Mouse (Mus musculus) heart, embryonic 11.5 days (tissue): Measurements from ENCODE around the gene Kpna2. TPM values are rescaled to one million over a fixed set of nuclear protein-coding genes. Genes with fewer than 3 reads are reported as not detected.

Experiments used
- ATAC-seq: fragments of 200-750 bp; cut with Nextera tagmentation; replicated peaks from 2 replicates; pipeline ENCODE4 v1.8.0; 2017; ENCODE audit warnings: moderate library complexity; ENCODE audit not compliant: insufficient number of reproducible peaks, low FRiP score, low TSS enrichment
- H3K27ac ChIP-seq: fragments of 300-500 bp; sonication (generic); 2 replicates; pipeline ENCODE4 v1.5.1; 2014; ENCODE audit warnings: mild to moderate bottlenecking, low read depth, low read length
- H3K27me3 ChIP-seq: fragments of 300-500 bp; sonication (generic); 2 replicates; pipeline ENCODE4 v1.6.1; 2014; ENCODE audit warnings: mild to moderate bottlenecking, low read length, mixed read lengths; ENCODE audit not compliant: control insufficient read depth, insufficient read depth
- H3K36me3 ChIP-seq: fragments of 300-500 bp; sonication (generic); 2 replicates; pipeline ENCODE4 v1.6.1; 2014; ENCODE audit warnings: mild to moderate bottlenecking, low read length, moderate library complexity, mixed read lengths; ENCODE audit not compliant: control insufficient read depth, insufficient read depth
- H3K4me1 ChIP-seq: fragments of 300-500 bp; sonication (generic); 2 replicates; pipeline ENCODE4 v1.6.1; 2014; ENCODE audit warnings: low read length; ENCODE audit not compliant: control insufficient read depth, insufficient read depth
- H3K4me2 ChIP-seq: fragments of 300-500 bp; sonication (generic); 2 replicates; pipeline ENCODE4 v1.6.1; 2014; ENCODE audit warnings: mild to moderate bottlenecking, moderate library complexity
- H3K4me3 ChIP-seq: fragments of 300-500 bp; sonication (generic); 2 replicates; pipeline ENCODE4 v1.5.1; 2014; ENCODE audit warnings: low read depth, low read length
- H3K9ac ChIP-seq: fragments of 300-500 bp; sonication (generic); 2 replicates; pipeline ENCODE4 v1.6.1; 2014; ENCODE audit warnings: mild to moderate bottlenecking, low read depth, low read length, moderate library complexity
- H3K9me3 ChIP-seq: fragments of 300-500 bp; sonication (generic); replicated peaks from 2 replicates; pipeline ENCODE4 v1.6.1; 2016; ENCODE audit warnings: low read length; ENCODE audit not compliant: control insufficient read depth
- WGBS: fragments of 180-500 bp; shearing (Covaris S2); extraction: QIAGEN DNeasy Blood & Tissue Kit; methylation state at CpG from one replicate; pipeline ENCODE4 v1.1.7; 2014; ENCODE audit not compliant: insufficient replicate concordance; 5-methylcytosine and 5-hydroxymethylcytosine counted together
- polyA plus RNA-seq: library from polyadenylated mRNA; unstranded; fragments of >200 nt; fragmentation: Nextera tagmentation; extraction: Ambion mirVana; gene quantifications from 2 replicates; pipeline ENCODE4 v1.2.1, GENCODE M21; 2014

Kpna2 gene
- 342 and 382 TPM in 2 replicates for polyA plus RNA-seq

DNA sequence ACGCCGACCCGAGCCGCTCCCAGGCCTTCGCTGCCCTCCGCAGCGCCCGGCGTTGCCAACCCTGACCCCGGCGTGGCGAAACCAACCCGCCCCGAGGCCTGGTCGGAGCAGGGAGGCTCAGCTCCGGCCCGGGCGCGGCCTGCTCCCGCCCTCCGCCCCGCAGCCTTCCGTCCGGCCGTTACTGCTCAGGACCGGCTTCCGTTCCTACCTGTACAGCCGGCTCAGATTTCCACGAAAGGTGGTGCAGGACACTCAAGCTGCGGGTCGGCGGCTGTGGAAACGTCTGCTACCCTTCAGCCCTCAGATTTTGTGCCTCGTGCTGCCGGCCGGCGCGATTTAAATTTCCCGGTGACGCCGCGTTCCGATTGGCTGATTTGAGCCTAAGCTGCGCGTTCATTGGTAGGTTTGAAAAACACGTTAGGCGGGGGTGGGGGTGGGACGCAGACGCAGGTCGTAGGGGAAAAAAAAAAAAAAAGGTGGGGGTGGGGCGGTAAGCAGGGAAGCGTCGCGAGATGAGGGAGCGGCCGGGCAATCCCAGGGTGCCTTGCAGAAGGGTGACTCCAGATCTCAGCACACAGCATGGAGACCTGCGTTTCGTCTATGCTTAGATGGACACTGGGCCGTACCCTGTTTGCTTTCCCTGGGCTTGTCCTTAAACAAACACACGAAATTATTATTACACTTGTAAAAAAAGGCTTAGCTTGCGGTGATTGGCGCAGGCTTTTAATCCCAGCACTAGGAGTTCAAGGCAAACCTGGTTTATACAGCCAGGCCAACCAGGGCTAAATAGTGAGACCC is at the start of gene Kpna2:
TSS of gene Kpna2 (minus strand) at position 391 of the 798 bp plus-strand sequence.
- Histone ChIP-seq H3K4me2 (peak within 1 kb of the TSS; percentile 74), H3K27me3 (no peaks in the 10 kb centered on the region), H3K9ac (peak within 1 kb of the TSS; percentile 98), H3K9me3 (no peaks in the 10 kb centered on the region), H3K4me3 (peak within 1 kb of the TSS; percentile 98), H3K36me3 (peaks cover 10% of the 10 kb centered on the region), H3K4me1 (peaks cover 7% of the 10 kb centered on the region), H3K27ac (peak within 1 kb of the TSS; percentile 93)
- peak; percentile 87 for ATAC-seq
- under 1% methylated on average over 49 of the region's 62 CpGs for WGBS

DNA sequence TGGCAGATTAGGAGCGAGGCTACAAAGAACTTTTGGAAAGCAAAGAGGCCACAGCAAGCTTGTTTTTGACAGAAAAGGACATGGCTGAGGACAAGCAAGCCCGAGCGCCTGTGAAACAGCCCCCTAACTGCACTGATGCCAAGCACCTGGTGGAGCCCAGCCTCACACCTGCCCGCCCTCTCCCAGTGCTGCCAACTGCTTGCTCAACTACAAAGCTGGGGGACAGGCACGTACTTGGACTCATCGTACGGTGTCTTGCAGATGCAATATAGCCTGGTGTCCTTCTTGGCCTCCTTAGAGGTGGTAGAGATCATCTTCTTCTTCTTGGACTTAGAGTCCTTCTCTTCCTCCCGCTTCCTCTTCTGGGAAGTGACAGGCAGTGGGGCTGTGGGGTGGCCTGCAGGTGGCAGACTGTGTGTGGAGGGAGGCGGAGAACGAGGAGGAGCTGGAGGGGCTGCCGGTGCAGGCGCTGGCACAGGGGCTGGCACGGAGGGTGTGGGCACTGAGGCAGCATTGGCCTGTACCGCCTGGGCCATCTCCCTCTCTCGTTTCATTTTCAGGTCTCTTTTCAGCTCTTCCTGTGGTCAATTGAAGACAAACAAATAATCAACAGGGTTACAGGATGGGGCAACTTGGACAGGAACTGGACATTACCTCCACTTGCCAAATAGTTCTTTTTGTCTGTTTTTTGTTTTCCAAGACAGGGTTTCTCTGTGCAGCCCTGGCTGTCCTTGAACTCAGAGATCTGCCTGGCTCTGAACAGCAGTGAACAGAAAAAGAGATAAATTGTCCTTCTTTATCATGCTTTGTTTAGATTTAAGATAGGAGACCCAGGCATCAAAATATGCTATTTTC is 47.7 kb upstream of the Kpna2 start:
- Histone ChIP-seq H3K4me3 (no peak overlapping the region), H3K9me3 (no peaks in the 10 kb centered on the region), H3K27me3 (no peaks in the 10 kb centered on the region), H3K36me3 (peaks cover 20% of the 10 kb centered on the region), H3K9ac (no peak overlapping the region), H3K4me2 (no peak overlapping the region), H3K27ac (no peak overlapping the region), H3K4me1 (no peaks in the 10 kb centered on the region)
- ATAC-seq: no peak
- WGBS: 92% methylated on average over 15 of the region's 15 CpGs

- Histone ChIP-seq H3K27me3 (no peaks in the 10 kb centered on the region), H3K4me3 (no peak overlapping the region), H3K4me1 (no peaks in the 10 kb centered on the region), H3K27ac (no peak overlapping the region), H3K9ac (no peak overlapping the region), H3K9me3 (no peaks in the 10 kb centered on the region), H3K36me3 (peaks cover 24% of the 10 kb centered on the region), H3K4me2 (no peak overlapping the region)
- no peak for ATAC-seq
- 92% methylated on average over 4 of the region's 4 CpGs for WGBS
Measured at GRCm38 (mm10) chr11:107045546-107045945, 46.2 kb upstream of the Kpna2 start.

DNA sequence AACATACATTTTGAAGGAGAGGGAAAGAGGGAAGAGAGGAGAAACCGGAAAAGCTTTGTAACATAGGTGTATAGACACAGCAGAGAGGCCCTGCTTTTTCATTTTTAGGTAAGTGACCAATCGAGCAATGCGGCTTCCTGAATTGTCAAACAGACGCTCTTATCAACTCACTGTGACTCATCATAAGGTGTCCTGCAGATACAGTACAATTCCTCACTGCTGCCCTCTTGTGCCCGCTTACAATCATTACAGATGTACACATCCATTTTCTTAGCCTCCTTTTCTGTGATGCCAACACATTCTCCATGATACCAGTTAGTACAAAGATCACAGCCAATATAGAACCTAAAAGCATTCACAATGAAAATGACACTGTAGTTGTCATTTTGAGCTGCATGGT is 45.0 kb upstream of the Kpna2 start:
- WGBS: 31% methylated on average over 5 of the region's 5 CpGs
- no peaks in the 10 kb centered on the region for H3K27me3 ChIP-seq
- no peak overlapping the region for H3K4me3 ChIP-seq
- no peak; the same call in 1 of the 2 replicates for ATAC-seq
- no peak overlapping the region for H3K27ac ChIP-seq
- H3K9ac ChIP-seq: no peak overlapping the region
- peaks cover 24% of the 10 kb centered on the region for H3K36me3 ChIP-seq
- no peaks in the 10 kb centered on the region for H3K9me3 ChIP-seq
- no peak overlapping the region for H3K4me2 ChIP-seq
- no peaks in the 10 kb centered on the region for H3K4me1 ChIP-seq

DNA sequence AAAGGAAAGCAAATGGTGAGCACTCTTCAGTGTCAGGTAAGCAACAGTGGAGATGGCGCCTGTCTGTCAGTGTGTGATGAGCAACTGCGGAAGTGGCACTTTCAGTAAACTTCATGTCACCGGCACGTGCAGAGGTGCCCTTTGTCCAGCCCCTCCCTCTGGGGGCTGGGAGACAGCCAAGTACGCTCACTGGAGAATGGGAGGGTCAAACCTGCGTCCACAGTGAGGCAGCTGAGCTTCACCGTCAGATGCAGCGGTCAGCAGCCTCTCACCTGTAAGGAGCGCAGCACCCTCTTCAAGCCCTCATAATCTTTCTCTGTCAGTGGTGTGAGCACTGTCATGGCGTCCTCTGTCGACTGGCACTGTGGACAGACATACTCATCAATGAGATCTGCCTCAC is 44.0 kb upstream of the Kpna2 start:
- no peak overlapping the region for H3K9ac ChIP-seq
- H3K9me3 ChIP-seq: no peaks in the 10 kb centered on the region
- no peak overlapping the region for H3K4me3 ChIP-seq
- peaks cover 24% of the 10 kb centered on the region for H3K36me3 ChIP-seq
- ATAC-seq: no peak
- H3K4me1 ChIP-seq: no peaks in the 10 kb centered on the region
- WGBS: 92% methylated on average over 11 of the region's 11 CpGs
- no peak overlapping the region for H3K27ac ChIP-seq
- no peaks in the 10 kb centered on the region for H3K27me3 ChIP-seq
- H3K4me2 ChIP-seq: no peak overlapping the region

GRCm38 (mm10) chr11:107041396-107041795 is 42.1 kb upstream of the Kpna2 start:
- Histone ChIP-seq H3K4me2 (no peak overlapping the region), H3K9ac (no peak overlapping the region), H3K9me3 (no peaks in the 10 kb centered on the region), H3K4me3 (no peak overlapping the region), H3K27me3 (no peaks in the 10 kb centered on the region), H3K27ac (no peak overlapping the region), H3K4me1 (no peaks in the 10 kb centered on the region), H3K36me3 (peaks cover 32% of the 10 kb centered on the region)
- 96% methylated on average over 3 of the region's 3 CpGs for WGBS
- no peak for ATAC-seq

DNA sequence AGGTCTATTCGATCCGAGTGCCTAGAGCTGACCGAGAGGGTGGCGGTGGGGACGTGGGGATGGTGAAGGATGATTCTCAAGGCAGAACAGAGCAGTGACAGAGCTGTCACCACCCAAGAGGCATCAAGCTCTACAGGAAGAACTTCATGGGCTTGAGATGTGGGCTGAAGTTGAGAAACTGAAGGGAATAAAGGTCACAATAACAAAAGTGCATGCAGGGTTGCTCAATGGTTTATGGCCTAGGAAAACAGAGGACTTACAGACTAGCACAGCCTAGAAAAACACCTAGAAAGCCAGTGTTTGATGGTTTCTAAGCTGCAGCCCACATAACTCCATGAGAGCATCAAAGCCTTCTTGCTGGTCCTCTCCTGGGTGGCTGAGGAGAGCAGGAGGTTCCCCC is 40.1 kb upstream of the Kpna2 start:
- ATAC-seq: no peak
- Histone ChIP-seq H3K27me3 (no peaks in the 10 kb centered on the region), H3K36me3 (peaks cover 32% of the 10 kb centered on the region), H3K4me2 (no peak overlapping the region), H3K9me3 (no peaks in the 10 kb centered on the region), H3K4me1 (no peaks in the 10 kb centered on the region), H3K27ac (no peak overlapping the region), H3K4me3 (no peak overlapping the region), H3K9ac (no peak overlapping the region)
- 89% methylated on average over 5 of the region's 5 CpGs for WGBS

DNA sequence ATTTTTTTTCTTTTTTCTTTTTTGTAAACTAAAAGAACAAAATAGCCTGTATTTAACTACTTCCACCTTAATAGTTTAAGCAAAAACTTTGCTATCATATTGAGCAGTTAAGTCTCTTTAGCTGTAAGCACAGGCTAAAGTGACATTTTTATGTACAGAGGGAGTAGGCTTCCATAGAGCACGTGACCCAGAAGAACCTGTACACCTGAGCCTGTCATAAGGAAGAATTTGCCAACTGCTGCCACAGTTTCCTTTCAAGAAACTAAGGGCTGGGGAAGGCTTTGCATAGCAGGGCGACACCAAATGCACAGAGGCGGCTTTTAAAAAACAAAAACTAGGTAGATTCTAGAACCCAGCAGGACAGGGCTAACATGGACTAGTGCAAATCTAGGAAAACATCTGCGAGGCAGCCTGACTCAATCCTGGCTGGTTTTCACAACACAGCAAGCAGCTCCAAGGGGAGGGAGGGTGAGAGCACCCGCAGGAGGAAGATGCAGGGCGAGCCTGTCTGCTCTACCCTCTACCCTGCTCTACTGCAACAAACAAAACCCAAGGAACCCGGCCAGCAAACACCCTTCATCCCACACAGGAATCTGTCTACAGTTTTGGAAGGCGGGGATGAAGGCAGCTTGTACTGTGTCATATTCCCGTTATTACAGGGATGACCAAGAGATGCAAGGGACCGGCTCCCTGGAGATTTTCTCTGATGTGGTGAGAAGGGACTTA is 34.9 kb upstream of the Kpna2 start:
- Histone ChIP-seq H3K27ac (no peak overlapping the region), H3K9me3 (no peaks in the 10 kb centered on the region), H3K36me3 (peaks cover 13% of the 10 kb centered on the region), H3K4me3 (no peak overlapping the region), H3K4me2 (no peak overlapping the region), H3K27me3 (no peaks in the 10 kb centered on the region), H3K9ac (no peak overlapping the region), H3K4me1 (no peaks in the 10 kb centered on the region)
- WGBS: 80% methylated on average over 10 of the region's 10 CpGs
- ATAC-seq: no peak
